Mouse (Mus musculus): ENCODE measurements around the gene Has1. TPM values are rescaled to one million over a fixed set of nuclear protein-coding genes. Genes with fewer than 3 reads are reported as not detected.
A peak's percentile ranks its signal among the peaks of the same experiment; 100 is the strongest.

Gene Has1
- total RNA-seq, 1 experiment from 2014 or later, result not detected

- ATAC-seq (replicated peaks; ENCODE audit: low read depth, poor library complexity, severe bottlenecking), result no peak
These were observed 31.2 kb downstream of the Has1 start for GRCm38 (mm10) chr17:17823612-17824336.

- ATAC-seq (replicated peaks; ENCODE audit: low read depth, poor library complexity, severe bottlenecking), result 0 out of 2 replicates have a peak, but pooled peaks have one; percentile 47
These were observed 59.5 kb downstream of the Has1 start for GRCm38 (mm10) chr17:17795527-17795926.

Other genes with a start within 250 kb of the Has1 start
- 66.3 and 77.6 TPM in 2 replicates for gene Lnpep, start 230.2 kb downstream of the Has1 start, total RNA-seq (2017)
- not detected in 2 replicates for gene Vmn2r90, start 151.5 kb downstream of the Has1 start, total RNA-seq (2017)
- 0.19 and 0.87 TPM in 2 replicates for gene Spaca6, start 28.0 kb downstream of the Has1 start, total RNA-seq (2017)
- 0.69 TPM in 1 of 2 replicates, not detected in the other for gene Fpr1, start 28.7 kb upstream of the Has1 start, total RNA-seq (2017)
- 0.50 and 1.6 TPM in 2 replicates for gene Fpr2, start 32.6 kb upstream of the Has1 start, total RNA-seq (2017)
- gene Fpr3, start 32.6 kb upstream of the Has1 start, total RNA-seq (2017), result not detected in 2 replicates
- gene Fpr-rs4, start 166.5 kb upstream of the Has1 start, total RNA-seq (2017), result not detected in 2 replicates
- gene Vmn2r124, start 194.2 kb upstream of the Has1 start, total RNA-seq (2017), result not detected in 2 replicates
- gene Vmn2r91, start 229.8 kb upstream of the Has1 start, total RNA-seq (2017), result not detected in 2 replicates

Data from common myeloid progenitor, adult 5-6 weeks (primary cell).